Mouse (Mus musculus): ENCODE results near the gene Gm49383. TPM values are rescaled to one million over a fixed set of nuclear protein-coding genes. Genes with fewer than 3 reads are reported as not detected.

Gene Gm49383
- 1 to 10 TPM; 2.6 to 3.6 TPM for total RNA-seq (2021)

DNA sequence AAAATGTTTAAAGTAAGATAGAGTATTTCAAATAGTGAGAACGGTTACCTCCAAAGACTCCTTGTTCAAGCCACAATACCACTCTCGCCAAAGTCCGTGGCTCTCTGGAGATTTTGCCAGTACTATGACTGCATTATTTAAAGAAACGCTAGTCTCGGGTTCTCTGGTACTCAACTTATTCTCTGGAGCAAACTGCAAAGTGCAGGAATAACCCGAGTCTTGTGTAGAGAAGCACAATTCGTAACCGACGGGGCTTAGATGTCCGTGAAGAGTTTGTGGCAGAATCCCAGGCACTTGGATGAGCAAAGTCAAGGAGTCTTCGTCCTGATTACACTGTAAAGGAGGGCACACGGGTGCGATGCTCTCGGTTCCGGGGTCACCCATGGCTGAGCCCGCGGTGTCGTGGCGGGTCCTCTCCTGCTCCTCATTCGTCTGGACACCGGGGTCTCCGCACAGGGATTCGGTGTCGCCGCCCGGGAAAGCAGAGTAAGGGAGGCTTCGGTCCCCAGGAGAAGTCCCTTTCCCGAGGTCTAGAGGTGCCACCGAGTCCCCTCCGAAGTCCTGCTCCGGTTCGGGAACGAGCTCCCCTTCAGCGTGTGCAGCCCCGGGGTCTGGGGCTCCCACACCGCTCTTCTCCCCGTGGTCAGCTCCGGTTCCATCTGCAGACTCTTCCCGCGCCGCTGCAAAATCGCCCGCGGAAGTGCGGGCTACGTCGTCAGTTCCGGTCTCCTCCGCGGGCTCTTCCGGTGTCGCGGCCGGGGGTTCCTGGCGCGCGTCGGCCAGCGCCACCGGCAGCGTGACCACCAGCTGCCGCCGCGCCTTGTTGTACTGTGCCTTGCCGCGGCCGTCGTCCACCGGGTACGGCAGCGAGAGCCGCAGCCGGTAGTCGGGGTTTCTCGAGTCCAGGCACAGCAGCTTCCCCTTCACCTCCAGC lies at the start of gene Gm49383:
TSS of gene Gm49383 (minus strand) at position 661 of the 934 bp plus-strand sequence.
- intact Hi-C loops (cut with DNase I) = loop anchor here (1.0 to 5.0 kb wide), 3 partner anchors 12 to 486 kb away; partner anchors contain the start of genes Klhdc2, Mgat2, Rpl36al and Sos2
- DNase-seq = peak; percentile 73 to 78

DNA sequence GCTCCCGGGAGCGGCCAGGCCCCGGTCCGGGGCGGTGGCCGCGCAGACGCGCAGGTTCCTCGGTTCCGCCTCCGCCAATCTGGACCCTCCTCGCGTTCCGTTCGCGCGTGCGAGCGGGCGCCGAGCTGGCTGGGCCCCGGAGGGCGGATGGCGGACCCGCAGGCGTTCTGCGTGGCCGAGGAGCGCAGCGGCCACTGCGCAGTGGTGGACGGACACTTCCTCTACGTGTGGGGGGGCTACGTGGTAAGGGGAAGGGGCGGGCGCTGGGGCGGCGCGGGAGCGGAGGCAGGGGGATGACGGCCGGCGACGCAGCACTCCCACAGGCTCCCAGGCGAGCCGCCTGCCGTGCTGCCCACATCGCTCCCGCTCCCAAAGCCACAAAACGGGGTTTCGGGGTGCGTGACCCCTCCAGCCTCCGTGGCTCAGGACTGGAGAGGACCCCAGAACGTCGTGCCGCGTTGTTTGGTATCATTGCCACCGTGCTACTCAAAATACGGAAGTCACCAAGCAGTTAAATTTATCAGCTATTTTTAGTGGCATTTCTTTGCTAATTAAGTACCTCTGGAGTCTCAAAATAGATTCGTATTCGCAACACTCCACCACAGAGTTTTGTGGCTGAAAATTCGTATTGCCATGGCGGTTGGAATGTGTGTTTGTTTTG lies 45.0 kb upstream of the Gm49383 start:
- DNase-seq = peak; percentile 78 to 83
- intact Hi-C loops (cut with DNase I) = loop anchor here (2.0 kb wide), 2 partner anchors 43 to 55 kb away; partner anchors contain the start of genes Dnaaf2 and Klhdc2

DNA sequence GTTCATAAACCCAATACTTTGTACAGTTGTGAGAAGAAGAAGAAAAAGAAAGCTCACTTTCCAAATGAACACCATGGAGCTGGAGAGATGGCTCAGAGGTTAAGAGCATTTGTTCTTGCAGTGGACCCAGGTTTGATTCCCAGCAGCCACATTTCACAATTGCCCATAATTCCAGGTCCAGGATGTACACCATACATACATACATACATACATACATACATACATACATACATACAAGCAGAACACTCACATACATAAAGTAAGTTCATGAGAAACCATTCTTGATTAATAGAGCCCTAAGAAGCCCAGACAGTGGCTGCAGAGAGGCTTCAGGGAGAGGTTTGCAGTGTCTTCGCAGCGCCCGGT lies 44.5 kb upstream of the Gm49383 start:
- intact Hi-C loops (cut with DNase I) = loop anchor here (2.0 kb wide), 2 partner anchors 43 to 55 kb away; partner anchors contain the start of genes Dnaaf2 and Klhdc2
- DNase-seq = no peak

DNA sequence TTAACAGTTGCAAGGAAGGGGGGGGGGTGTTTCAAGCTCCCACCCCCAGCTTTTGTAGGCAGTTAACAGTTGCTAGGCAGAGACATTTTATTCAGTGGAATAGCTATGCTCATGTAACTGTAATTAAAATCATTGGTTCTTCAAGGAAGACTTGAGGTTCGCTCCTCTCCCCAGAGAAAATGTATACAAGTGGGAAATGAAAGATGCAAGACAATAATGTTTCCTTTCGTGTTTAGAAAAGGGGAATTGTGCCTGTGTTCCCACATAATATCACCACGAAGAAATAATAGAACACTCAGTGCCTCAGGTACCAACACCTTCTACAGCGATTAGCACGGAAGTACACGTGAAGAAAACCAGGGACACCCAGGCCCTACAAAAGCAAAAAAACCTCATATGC lies 44.0 kb upstream of the Gm49383 start, which contains the start of gene Klhdc1:
TSS of gene Klhdc1 (plus strand) at position 301 of the 400 bp plus-strand sequence.
- intact Hi-C loops (cut with DNase I) = loop anchor here (2.0 kb wide), 2 partner anchors 42 to 56 kb away; partner anchors contain the start of genes Dnaaf2 and Klhdc2
- no peak for DNase-seq

DNA sequence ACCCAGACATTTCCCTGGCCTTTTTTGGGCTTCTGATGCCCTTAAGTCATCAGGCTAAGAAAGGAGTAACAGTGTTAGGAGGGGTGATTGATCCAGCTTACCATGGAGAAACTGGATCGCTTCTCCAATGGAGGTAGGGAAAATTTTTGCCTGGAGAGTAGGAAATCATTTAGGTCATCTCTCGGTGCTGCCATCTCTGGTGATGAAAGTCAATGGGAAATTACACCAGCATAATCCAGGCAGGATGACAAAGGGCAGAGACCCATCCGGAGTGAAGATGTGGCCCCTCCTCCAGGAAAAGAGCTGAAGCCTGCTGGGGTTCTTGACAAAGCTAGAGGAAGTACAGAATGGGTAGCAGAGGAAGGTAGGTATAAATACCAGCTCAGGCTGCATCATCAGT lies 41.4 kb upstream of the Gm49383 start:
- no peak for DNase-seq
- intact Hi-C loops (cut with DNase I) = no loop called here

DNA sequence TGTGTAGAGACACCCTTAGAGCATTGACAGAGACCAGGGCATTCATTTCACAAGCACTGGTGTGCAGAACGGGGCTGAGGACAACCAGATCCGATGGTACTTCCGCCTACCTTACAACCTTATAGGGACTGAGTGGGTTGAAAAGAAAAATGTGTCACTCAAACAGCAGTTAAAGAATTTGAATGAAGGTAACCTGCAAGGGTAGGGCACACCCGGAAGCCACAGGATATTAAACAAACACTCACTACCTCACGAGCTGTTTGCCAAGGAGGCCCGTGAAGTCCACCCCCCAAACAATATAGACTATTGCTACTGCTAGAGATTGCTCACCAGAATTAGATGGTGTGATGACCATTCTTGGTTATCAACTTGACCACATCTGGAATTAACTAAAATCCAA lies 38.9 kb upstream of the Gm49383 start:
- no peak for DNase-seq
- intact Hi-C loops (cut with DNase I) = no loop called here

DNA sequence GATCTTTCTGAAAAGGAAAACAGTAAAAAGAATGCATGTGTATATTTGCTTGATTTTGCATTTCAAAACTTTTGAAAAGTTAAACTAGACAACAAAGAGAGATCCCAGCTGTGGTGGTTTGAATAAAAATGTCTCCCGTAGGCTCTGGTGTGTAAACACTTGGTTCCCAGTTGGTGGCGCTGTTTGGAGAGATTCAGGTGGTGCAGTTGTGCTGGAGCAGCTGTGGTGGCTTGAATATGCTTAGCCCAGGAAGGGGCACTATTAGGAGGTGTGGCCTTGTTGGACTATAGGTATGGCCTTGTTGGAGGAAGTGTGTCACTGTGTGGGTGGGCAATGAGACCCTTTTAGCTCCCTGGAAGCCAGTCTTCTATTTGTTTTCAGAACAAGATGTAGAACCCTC lies 32.3 kb upstream of the Gm49383 start:
- no peak for DNase-seq
- intact Hi-C loops (cut with DNase I) = loop anchor here (5.0 kb wide), 1 partner anchor 68 kb away; the partner anchor contains the start of gene Klhdc2

DNA sequence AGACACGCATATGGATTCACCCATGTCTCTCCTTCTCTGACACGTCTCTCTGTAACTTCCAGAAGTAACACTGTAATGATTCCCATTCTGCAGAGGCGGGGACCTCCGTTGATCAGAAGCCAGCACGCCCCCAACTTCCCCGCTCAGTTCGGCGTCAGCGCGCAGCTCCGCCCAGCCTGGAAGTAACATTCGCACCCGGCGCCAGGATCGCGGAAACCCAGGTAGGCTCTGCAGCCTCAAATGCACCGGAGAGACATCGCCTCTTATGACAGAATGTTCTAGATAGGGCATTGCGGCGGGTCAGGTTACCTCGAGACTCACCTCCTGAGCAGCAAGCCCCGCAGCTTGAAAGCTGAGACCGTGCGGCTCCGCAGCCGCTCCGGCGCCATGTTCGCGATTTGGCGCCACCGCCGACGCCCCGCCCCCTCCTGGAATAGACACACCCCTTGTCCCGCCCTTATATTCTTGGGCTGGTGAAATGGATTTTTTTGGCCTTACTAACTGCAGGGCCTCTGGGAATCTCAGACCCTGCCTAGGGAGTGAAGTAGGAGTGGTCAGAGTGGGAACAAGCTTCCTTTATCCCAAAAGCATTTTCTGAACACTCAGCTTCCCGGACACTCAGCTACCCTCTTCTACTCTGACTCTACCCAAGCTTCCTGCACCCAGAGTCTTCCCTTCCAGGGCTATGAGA lies 31.0 kb upstream of the Gm49383 start, which contains the start of gene Pole2:
TSS of gene Pole2 (minus strand) at position 420 of the 691 bp plus-strand sequence.
- intact Hi-C loops (cut with DNase I) = loop anchor here (5.0 kb wide), 1 partner anchor 69 kb away; the partner anchor contains the start of gene Klhdc2
- peak; percentile 93 to 94 for DNase-seq

DNA sequence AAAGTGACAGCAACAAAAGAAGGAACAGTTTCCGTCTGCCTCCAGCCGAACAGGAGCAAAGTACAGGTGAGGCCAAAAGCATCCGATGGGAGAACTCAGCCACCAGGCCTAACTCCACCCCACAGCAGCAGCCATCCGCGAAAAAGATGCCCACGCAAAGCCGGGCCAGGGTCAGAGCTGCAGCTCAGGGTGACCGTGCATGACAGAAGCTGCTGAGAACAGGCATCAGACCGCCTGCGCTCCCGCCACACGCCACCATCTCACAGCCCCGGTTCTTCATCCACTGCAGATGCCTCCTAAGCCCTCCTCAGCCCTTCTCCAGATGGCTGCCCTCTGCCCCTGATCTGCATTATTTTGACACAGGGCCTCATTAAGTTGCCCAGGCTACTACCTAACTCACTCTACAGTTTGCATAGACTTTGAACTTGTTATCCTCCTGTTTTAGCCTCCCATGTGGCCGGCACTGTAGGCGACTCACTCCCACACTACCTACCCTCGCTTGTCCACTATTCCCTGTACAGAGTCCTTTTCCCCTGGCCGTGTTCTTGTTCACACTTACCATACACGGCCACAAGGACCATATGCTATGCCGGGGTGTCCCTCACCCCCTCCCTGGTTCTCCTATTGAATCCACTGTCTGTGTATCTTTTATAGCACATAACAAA lies 23.8 kb upstream of the Gm49383 start:
- intact Hi-C loops (cut with DNase I) = no loop called here
- DNase-seq = no peak

DNA sequence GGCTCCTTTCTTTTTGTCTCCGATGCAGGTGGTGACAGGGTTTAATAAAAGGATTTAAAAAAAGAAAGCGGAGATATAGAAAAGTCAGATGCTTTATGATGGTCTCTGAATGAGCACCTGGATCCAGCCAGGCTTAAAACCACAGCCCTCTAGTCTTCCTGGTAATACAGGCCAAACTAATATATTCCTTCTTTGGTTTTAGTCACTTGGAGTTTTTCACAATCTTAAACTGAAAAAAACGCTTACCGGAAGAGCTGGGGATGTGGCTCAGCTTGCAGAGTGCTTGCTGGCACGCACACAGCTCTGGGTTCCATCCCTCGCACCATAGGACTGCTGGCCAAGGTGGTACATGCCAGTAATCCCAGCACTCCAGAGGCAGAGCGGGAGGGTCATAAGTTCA lies 19.7 kb upstream of the Gm49383 start:
- DNase-seq = no peak
- intact Hi-C loops (cut with DNase I) = no loop called here

DNA sequence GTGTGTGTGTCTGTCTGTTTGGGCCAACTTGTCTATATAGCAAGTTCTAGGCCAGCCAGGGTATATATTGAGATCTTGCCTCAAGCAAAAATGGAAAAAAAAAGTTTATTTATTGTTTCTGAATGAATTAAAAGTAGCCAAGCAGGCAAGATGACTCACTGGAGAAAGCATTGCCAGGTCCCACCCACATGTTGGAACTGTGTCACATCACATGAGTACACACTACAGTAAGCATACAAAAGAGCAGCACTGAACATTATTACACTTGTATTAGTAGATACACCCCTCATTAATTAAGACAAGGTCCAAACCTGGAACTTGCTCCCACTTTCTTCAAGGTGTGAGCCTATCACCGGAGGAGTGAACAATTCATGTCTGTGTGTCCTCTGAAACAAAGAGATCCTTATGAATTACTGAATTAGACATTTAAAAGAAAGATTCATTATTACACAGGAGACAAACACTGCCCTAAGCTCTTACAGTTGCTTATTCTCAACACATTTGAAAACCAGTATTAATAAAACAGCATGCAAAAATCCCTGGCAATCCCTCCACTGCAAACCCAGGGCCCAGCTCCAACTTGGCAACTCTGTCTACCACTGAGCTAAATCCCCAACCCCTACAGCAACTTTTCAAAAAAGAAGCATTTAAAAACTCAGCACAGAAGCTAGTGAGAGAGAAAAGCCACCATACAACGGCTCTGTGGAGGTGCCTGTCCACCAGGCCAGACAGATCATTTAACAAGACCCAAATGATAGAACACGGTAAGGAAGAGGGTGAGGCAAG lies 18.3 kb upstream of the Gm49383 start:
- intact Hi-C loops (cut with DNase I) = no loop called here
- peak; percentile 63 to 73 for DNase-seq

DNA sequence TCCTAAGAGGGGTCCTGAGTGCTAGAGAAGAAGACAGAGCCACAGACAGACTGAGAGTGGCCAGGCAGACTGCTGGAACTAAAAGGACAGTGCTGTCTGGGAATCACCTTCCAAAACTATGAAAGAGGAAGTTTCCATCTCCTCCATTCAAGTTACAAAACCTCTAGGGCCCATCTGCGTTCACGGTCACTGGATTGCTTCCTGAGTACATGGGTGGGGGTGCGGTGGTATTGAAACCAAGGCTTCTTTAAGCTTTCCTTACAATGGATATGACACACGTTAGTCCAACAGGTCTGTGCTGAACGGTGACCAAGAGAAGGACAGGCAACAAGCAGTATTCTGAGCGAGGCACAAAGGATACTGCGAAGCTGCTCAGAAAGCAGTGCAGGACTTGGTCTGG lies 17.5 kb upstream of the Gm49383 start:
- intact Hi-C loops (cut with DNase I) = no loop called here

DNA sequence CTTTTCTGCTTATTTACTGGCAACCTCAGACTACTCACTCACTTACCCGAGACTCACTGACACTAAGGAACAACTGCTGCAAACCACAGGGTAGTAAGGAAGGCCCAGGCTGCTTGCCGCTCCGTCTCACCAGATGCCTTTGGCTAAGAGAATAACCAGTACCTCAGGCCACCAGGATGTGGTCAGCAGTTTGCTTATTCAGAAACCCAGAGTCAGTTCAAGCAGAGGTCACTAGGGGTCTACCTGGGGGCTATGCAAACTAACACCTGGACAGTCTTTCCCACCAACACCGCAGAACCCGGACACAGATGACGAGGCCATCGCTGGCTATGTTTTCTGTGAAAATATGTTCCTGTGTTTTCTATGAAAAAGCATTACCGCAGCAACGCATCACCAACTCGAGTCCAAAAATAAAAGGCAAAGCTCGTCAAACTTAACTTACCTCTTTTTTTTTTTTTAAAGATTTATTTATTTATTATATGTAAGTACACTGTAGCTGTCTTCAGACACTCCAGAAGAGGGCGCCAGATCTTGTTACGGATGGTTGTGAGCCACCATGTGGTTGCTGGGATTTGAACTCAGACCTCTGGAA lies 16.4 kb upstream of the Gm49383 start:
- intact Hi-C loops (cut with DNase I) = no loop called here

More for the DNA sequence above, 17.5 kb upstream of the Gm49383 start:
- no peak for DNase-seq

DNA sequence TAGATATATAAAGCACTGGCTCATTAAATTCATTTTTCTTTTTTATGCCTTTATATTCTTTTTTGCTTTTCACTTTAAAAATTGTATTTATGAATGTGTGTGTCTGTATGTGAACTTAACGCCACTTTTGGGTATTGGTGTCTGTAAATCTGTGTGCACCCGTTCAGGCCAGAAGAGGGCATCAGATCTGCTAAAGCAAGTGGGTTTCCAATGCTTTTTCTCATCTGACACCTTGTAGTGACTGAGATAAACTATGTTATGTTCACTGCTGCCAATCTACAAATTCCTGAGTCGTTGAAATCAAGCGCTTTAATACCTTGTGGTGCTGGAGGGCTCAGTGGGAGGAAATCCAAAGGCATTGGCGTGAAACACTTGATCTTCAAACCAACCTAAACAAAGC lies 14.2 kb upstream of the Gm49383 start:
- intact Hi-C loops (cut with DNase I) = no loop called here

More for the DNA sequence above, 16.4 kb upstream of the Gm49383 start:
- DNase-seq = no peak

DNA sequence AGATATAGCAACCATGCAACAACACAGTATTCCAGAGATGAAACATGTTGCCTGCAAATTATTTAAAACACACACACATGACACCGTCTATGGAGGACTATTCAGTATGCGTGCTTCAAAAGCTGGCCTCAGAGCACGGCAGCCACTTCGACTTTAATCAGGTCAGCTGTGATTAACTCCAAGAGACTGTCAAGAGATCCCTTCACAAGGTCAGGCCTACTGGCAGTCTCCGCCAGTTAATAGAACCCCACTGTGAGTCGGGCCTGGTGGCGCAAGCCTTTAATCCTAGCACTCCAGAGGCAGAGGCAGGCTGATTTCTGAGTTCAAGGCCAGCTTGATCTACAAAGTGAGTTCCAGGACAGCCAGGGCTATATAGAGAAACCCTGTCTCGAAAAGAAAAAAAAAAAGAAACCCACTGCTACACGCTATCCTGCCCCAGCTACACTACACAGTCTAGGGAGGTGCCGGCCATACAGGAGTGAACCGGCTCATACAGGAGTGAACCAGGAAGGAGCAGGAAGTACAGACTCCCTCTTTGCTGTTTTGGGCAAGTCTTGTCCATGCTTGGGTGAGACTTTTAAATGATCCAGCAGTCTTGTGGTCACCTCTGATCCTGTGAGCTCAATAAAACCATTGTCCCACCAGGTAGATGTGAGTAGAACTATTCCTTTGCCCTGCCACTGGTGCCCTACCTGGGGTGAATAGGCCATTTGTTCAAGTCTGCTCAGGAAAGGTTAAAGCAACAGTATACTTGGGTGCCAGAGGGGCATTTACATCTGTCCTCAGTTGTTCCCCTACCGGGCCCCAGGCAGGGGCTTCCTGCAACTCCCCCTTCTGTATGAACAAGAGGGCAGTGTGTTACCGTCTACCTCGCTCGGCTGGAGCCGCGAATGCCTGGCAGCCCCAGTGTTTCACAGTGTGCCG lies 13.4 kb upstream of the Gm49383 start:
- intact Hi-C loops (cut with DNase I) = no loop called here
- DNase-seq = no peak

More for the DNA sequence above, 14.2 kb upstream of the Gm49383 start:
- DNase-seq = no peak

DNA sequence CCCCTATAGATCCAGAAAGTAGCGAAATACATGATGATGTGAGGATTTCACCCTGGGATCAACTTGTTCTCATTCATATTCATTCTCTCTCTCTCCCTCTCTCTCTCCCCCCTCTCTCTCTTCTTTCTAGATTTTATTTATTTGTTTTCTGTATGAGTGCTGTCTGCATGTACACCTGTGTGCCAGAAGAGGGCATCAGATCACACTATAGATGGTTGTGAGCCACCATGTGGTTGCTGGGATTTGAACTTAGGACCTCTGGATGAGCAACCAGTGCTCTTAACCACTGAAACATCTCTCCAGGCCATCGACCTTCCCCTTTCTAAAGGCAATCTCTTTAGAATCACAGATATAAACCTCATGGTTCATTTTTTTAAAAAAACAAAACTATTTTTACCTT lies 11.6 kb upstream of the Gm49383 start:
- intact Hi-C loops (cut with DNase I) = loop anchor here (10.0 kb wide), 1 partner anchor 376 kb away; the partner anchor contains the start of gene Vcpkmt
- no peak for DNase-seq

DNA sequence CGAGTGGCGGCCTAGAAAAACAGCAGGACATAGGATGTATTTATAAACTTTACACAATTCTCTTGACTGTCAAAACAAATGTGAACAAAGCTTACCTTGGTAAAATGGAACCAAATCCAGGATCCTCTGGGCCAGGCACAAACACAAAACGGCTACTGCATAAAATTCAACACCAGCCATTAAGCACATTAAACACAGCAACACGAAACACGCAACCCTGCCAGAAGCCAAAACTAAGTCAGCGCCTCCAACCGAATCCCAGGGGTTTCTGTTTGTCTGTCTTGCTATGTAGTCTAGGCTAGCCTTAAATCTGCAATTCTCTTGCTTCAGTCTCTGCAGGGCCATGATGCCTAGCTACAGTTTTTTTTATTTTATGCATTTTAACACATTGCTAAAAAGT lies 11.0 kb upstream of the Gm49383 start:
- no peak for DNase-seq
- intact Hi-C loops (cut with DNase I) = loop anchor here (10.0 kb wide), 1 partner anchor 377 kb away; the partner anchor contains the start of gene Vcpkmt

Data from heart, postnatal 36 days (tissue).